Mouse (Mus musculus): ENCODE data around the gene Fbxo4.

The Fbxo4 gene

GRCm38 (mm10) chr15:3978279-3978678, 1.1 kb downstream of the Fbxo4 start:
- no peak for DNase-seq

GRCm38 (mm10) chr15:3973300-3973699, 6.1 kb downstream of the Fbxo4 start:
- no peak for DNase-seq

GRCm38 (mm10) chr15:3970193-3970592, 9.2 kb downstream of the Fbxo4 start:
- DNase-seq: no peak

- no peak for DNase-seq
Observed at GRCm38 (mm10) chr15:3969743-3970142, 9.6 kb downstream of the Fbxo4 start.

- DNase-seq: no peak
Observed at GRCm38 (mm10) chr15:3962251-3962650, 17.1 kb downstream of the Fbxo4 start.

- no peak for DNase-seq
Observed at GRCm38 (mm10) chr15:3960094-3960493, 19.3 kb downstream of the Fbxo4 start.

- peak in 1 of 2 experiments; percentile 52 for DNase-seq
Observed at GRCm38 (mm10) chr15:3957982-3958381, 21.4 kb downstream of the Fbxo4 start.

GRCm38 (mm10) chr15:3954971-3955370, 24.4 kb downstream of the Fbxo4 start:
- no peak for DNase-seq

GRCm38 (mm10) chr15:3938132-3938531, 41.2 kb downstream of the Fbxo4 start:
- no peak for DNase-seq

- no peak for DNase-seq
Observed at GRCm38 (mm10) chr15:3936056-3936455, 43.3 kb downstream of the Fbxo4 start.

GRCm38 (mm10) chr15:3933466-3933865, 45.9 kb downstream of the Fbxo4 start:
- no peak for DNase-seq

- DNase-seq: no peak
Observed at GRCm38 (mm10) chr15:3931931-3932330, 47.4 kb downstream of the Fbxo4 start.
